Mouse (Mus musculus): Measurements from ENCODE around the gene Fnip2. TPM values are rescaled to one million over a fixed set of nuclear protein-coding genes. Genes with fewer than 3 reads are reported as not detected.

Gene Fnip2
- polyA plus RNA-seq, 1 experiment = 2.5 TPM

DNA sequence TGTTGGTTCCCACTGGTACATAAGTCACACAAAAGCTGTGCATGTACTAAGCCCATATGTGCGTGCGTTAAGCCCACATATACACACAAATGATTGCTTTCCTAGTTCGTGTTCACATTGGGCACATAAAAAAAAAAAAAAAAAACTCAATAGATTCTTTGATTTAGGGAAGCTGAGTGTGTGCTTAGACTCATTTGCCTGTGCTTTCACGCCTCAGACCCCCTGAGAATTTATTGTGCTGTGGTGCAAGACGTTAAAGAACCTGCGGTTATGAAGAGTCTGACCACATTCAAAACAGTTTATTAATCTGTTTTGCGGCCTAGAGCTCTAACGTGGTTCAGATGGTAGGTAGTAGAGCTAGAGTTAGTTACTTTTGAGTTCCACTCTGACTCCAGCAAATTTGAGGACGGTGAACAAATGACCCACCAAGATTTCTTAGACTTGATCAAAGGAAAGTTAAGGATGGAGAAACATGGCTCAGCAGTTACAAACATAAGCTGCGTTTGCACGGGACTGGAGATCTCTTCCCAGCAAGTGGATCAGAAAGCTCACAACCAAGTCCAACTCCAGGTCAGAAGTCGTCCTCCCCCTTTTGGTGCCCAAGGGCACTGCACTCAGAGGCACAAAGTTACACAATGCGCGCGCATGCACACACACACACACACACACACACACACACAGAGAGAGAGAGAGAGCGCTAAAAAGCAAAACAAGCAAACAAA, 1.2 kb upstream of the Fnip2 start:
- Histone ChIP-seq H3K27me3 (ENCODE audit: control insufficient read depth, insufficient read depth, insufficient read length) (no peaks in the 10 kb centered on the region), H3K79me2 (ENCODE audit: control insufficient read depth, insufficient read depth) (peaks cover 28% of the 10 kb centered on the region), H3ac (ENCODE audit: control insufficient read depth, insufficient read length) (no peak overlapping the region), H3K4me3 (peak overlapping the region; percentile 58), H3K4me2 (ENCODE audit: low read depth) (peak overlapping the region; percentile 83), H3K36me3 (ENCODE audit: control insufficient read depth, insufficient read depth) (no peaks in the 10 kb centered on the region)
- TF ChIP-seq E2F4 (IDR thresholded peaks at IDR 0.05; ENCODE audit: insufficient read depth) (no peak), MYOG (IDR thresholded peaks at IDR 0.05; ENCODE audit: control insufficient read depth in 1 of 3, insufficient read depth in 1 of 3, insufficient read length in 2 of 3, low read depth in 2 of 3) (no peak)

DNA sequence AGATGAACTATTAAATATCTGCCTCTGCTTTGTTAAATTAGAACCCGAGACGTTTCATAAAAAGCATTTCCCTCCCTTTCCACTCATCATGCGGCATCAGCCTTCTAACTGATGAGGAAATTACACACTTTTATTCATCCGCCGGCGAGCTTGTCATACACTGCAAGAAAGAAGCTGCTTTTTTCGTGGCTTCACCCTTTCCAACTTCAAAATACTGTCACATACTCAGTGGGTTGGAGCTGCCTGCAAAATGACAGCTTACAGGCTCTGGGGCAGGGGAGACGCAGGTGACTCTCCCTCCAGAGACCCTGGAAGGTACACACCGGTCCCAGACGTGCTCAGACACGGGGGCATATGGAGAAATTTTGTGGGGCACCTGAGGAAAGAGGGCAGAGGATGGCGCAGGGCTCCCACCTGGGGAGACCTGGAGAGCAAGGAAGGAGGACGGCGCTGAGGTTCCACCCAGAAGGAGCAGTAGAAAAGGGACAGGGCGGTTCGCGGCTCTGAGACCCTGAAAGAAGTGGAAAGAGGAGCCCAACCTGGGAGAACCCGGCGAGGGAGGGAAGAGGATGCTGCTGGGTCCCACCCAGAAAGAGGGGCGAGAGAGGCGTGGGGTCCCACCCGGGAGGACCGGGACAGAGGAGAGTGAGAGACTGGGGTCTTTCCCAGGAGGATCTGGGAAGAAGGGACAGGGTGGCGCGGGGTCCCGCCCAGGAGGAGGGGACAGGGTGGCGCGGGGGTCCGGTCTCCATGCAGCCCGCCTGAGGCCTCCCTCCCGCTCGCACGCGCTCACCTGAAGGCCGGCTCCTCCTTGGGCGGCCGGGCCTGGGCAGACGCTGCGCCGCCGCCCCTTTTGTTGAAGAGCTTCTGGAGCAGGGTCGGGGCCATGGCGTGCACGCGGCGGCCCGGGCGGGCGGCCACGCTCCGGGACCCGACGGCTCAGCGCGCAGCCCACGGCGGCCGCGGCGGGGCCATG, 592 bp downstream of the Fnip2 start:
- Histone ChIP-seq H3K4me2 (ENCODE audit: low read depth) (peak overlapping the region; percentile 93), H3K4me3 (peak overlapping the region; percentile 58), H3K27me3 (ENCODE audit: control insufficient read depth, insufficient read depth, insufficient read length) (no peaks in the 10 kb centered on the region), H3ac (ENCODE audit: control insufficient read depth, insufficient read length) (peak overlapping the region; percentile 61), H3K36me3 (ENCODE audit: control insufficient read depth, insufficient read depth) (no peaks in the 10 kb centered on the region), H3K79me2 (ENCODE audit: control insufficient read depth, insufficient read depth) (peaks cover 28% of the 10 kb centered on the region)
- TF ChIP-seq E2F4 (IDR thresholded peaks at IDR 0.05; ENCODE audit: insufficient read depth) = no peak
- no peak for TF ChIP-seq POLR2A (IDR thresholded peaks at IDR 0.05; ENCODE audit: insufficient read length, low read depth)
- TF ChIP-seq REST (IDR thresholded peaks at IDR 0.05; ENCODE audit: insufficient read depth, insufficient read length) = no peak
- TF ChIP-seq MYOG (IDR thresholded peaks at IDR 0.05; ENCODE audit: control insufficient read depth in 1 of 3, insufficient read depth in 1 of 3, insufficient read length in 2 of 3, low read depth in 2 of 3) = no peak
- TF ChIP-seq MYOD1 (IDR thresholded peaks at IDR 0.05; ENCODE audit: control insufficient read depth in 1 of 3, insufficient read length in 2 of 3, low read depth in 2 of 3) = no peak

GRCm38 (mm10) chr3:79564875-79565606, 2.6 kb downstream of the Fnip2 start:
- Histone ChIP-seq H3K4me2 (ENCODE audit: low read depth) (no peak overlapping the region), H3K36me3 (ENCODE audit: control insufficient read depth, insufficient read depth) (no peaks in the 10 kb centered on the region), H3ac (ENCODE audit: control insufficient read depth, insufficient read length) (no peak overlapping the region), H3K79me2 (ENCODE audit: control insufficient read depth, insufficient read depth) (peaks cover 36% of the 10 kb centered on the region), H3K27me3 (ENCODE audit: control insufficient read depth, insufficient read depth, insufficient read length) (no peaks in the 10 kb centered on the region), H3K4me3 (no peak overlapping the region)
- TF ChIP-seq E2F4 (IDR thresholded peaks at IDR 0.05; ENCODE audit: insufficient read depth) = no peak
- no peak for TF ChIP-seq REST (IDR thresholded peaks at IDR 0.05; ENCODE audit: insufficient read depth, insufficient read length)
- no peak for TF ChIP-seq POLR2A (IDR thresholded peaks at IDR 0.05; ENCODE audit: insufficient read length, low read depth)
- TF ChIP-seq CEBPB (IDR thresholded peaks at IDR 0.05; ENCODE audit: insufficient read depth, poor library complexity, severe bottlenecking) = no peak
- TF ChIP-seq TCF12 (IDR thresholded peaks at IDR 0.05; ENCODE audit: insufficient read depth, poor library complexity, severe bottlenecking) = no peak
- TF ChIP-seq POLR2AphosphoS2 (IDR thresholded peaks at IDR 0.05; ENCODE audit: insufficient read length, low read depth) = no peak
- TF ChIP-seq MYOD1 (IDR thresholded peaks at IDR 0.05; ENCODE audit: control insufficient read depth in 1 of 3, insufficient read length in 2 of 3, low read depth in 2 of 3) = no peak
- no peak for TF ChIP-seq MYOG (IDR thresholded peaks at IDR 0.05; ENCODE audit: control insufficient read depth in 1 of 3, insufficient read depth in 1 of 3, insufficient read length in 2 of 3, low read depth in 2 of 3)
- TF ChIP-seq MAX (IDR thresholded peaks at IDR 0.05; ENCODE audit: low read depth) = no peak
- no peak for TF ChIP-seq SRF (IDR thresholded peaks at IDR 0.05; ENCODE audit: control insufficient read depth, insufficient read length, low read depth)
- TF ChIP-seq USF1 (IDR thresholded peaks at IDR 0.05; ENCODE audit: low read depth) = no peak
- no peak for TF ChIP-seq TCF3 (IDR thresholded peaks at IDR 0.05; ENCODE audit: insufficient read length, low read depth)

DNA sequence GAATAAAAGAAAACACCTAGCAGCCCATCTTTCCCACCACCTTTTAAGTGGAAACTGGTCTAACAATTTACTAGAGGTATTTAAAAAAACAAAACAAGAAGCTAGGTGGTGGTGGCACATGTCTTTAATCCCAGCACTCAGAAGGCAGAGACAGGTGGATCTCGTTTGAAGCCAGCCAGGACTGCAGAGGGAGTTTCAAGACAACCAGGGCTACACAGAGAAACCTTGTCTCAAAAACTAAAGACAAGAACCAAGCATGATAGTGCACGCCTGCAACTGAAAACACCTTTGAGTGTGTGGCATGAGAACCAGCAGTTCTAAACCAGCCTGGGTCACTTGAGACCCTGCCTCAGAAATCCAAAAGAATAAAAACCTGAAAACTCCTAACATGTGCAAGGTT, 4.1 kb downstream of the Fnip2 start:
- H3ac ChIP-seq (ENCODE audit: control insufficient read depth, insufficient read length) = no peak overlapping the region
- TF ChIP-seq REST (IDR thresholded peaks at IDR 0.05; ENCODE audit: insufficient read depth, insufficient read length) = no peak
- no peak for TF ChIP-seq MYOD1 (IDR thresholded peaks at IDR 0.05; ENCODE audit: control insufficient read depth in 1 of 3, insufficient read length in 2 of 3, low read depth in 2 of 3)
- no peak for TF ChIP-seq POLR2AphosphoS2 (IDR thresholded peaks at IDR 0.05; ENCODE audit: insufficient read length, low read depth)
- no peak for TF ChIP-seq E2F4 (IDR thresholded peaks at IDR 0.05; ENCODE audit: insufficient read depth)
- no peak for TF ChIP-seq TCF3 (IDR thresholded peaks at IDR 0.05; ENCODE audit: insufficient read length, low read depth)
- TF ChIP-seq MAX (IDR thresholded peaks at IDR 0.05; ENCODE audit: low read depth) = no peak
- TF ChIP-seq MYOG (IDR thresholded peaks at IDR 0.05; ENCODE audit: control insufficient read depth in 1 of 3, insufficient read depth in 1 of 3, insufficient read length in 2 of 3, low read depth in 2 of 3) = no peak
- TF ChIP-seq USF1 (IDR thresholded peaks at IDR 0.05; ENCODE audit: low read depth) = no peak
- no peak overlapping the region for H3K4me2 ChIP-seq (ENCODE audit: low read depth)
- H3K79me2 ChIP-seq (ENCODE audit: control insufficient read depth, insufficient read depth) = peaks cover 40% of the 10 kb centered on the region
- no peaks in the 10 kb centered on the region for H3K36me3 ChIP-seq (ENCODE audit: control insufficient read depth, insufficient read depth)
- no peak overlapping the region for H3K4me3 ChIP-seq
- no peaks in the 10 kb centered on the region for H3K27me3 ChIP-seq (ENCODE audit: control insufficient read depth, insufficient read depth, insufficient read length)

Measured in myocyte (in vitro differentiated cells).